Mouse (Mus musculus) lung, adult 2 months (tissue): ENCODE measurements around the gene Vmn1r191. TPM values are rescaled to one million over a fixed set of nuclear protein-coding genes. Genes with fewer than 3 reads are reported as not detected.
"Not testable (repeated sequence)": the region's sequence is repeated elsewhere in the genome, so short reads cannot be mapped to it uniquely, and the experiment has no call there.

ENCODE experiments used
- DNase-seq: peaks from one replicate; pipeline ENCODE4 v3.0.0; 2022
- H3K4me1 ChIP-seq: fragments of 200-500 bp; 2 replicates; pipeline ENCODE4 v1.6.1; 2011; ENCODE audit warnings: low read length; ENCODE audit not compliant: control insufficient read depth, insufficient read depth
- H3K4me3 ChIP-seq: fragments of 200-500 bp; replicated peaks from 2 replicates; pipeline ENCODE3; 2011; ENCODE audit warnings: low read depth, mild to moderate bottlenecking, control low read depth, low read length; ENCODE audit errors: extremely low read depth
- CTCF ChIP-seq: fragments of 200-500 bp; IDR thresholded peaks from 2 replicates; pipeline ENCODE4 v1.5.1; 2011; ENCODE audit warnings: mild to moderate bottlenecking, low read length, control low read depth; ENCODE audit not compliant: insufficient read depth
- POLR2A ChIP-seq: fragments of 200-500 bp; IDR thresholded peaks from 2 replicates; pipeline ENCODE4 v1.6.1; 2011; ENCODE audit warnings: low read depth, mild to moderate bottlenecking, control low read depth, low read length, borderline replicate concordance; ENCODE audit errors: extremely low read depth
- WGBS: fragments of 180-500 bp; shearing (Covaris S2); methylation state at CpG from one replicate; pipeline ENCODE4 v1.1.7; 2018; 5-methylcytosine and 5-hydroxymethylcytosine counted together
- polyA plus RNA-seq: library from polyadenylated mRNA; depleted of rRNA; stranded (reverse); fragments of >200 nt; gene quantifications from 2 replicates; pipeline ENCODE4 v1.2.3, GENCODE M21; 2012; rRNA removed

The Vmn1r191 gene
- not detected in 2 replicates for polyA plus RNA-seq

- TF ChIP-seq CTCF = no peak
- no peak for TF ChIP-seq POLR2A
- WGBS = 36% methylated on average over 1 of the region's 1 CpGs
- Histone ChIP-seq H3K4me1 (no peaks in the 10 kb centered on the region), H3K4me3 (no peak within 1 kb of the TSS)
- DNase-seq = no peak
Measured at GRCm38 (mm10) chr13:22183869-22184268, at the start of gene Vmn1r191. Vmn1r191 (minus strand) TSS chr13:22183969.

- 62% methylated on average over 1 of the region's 1 CpGs for WGBS
- not testable (repeated sequence) for H3K4me1 ChIP-seq, H3K4me3 ChIP-seq, DNase-seq
Measured at GRCm38 (mm10) chr13:22223060-22223459, 39.3 kb upstream of the Vmn1r191 start, which contains the start of gene Vmn1r193. Vmn1r193 (minus strand) TSS chr13:22223160.

DNA sequence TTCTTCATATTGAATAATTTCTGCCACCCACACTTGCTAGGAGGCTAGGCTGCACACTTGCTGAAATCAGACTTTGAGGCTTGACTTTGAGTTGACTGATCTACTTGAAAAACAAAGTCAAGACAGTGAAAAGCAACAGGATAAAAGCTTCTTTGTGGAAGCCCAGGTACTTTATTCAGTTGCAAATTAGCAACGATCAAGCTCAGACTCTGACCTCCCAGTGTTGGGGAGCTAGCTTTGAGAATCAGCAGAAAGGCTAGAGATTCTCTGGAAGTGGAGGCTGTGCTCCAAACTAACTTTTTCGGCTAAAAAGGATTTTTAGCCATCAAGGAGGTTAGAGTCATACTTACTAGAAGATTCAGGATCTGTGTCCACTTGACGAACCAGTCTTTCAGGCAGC lies 9.0 kb upstream of the Vmn1r191 start:
- WGBS = 77% methylated on average over 3 of the region's 3 CpGs
- H3K4me3 ChIP-seq, DNase-seq, H3K4me1 ChIP-seq: not testable (repeated sequence)

- DNase-seq = no peak
- TF ChIP-seq POLR2A (no peak), CTCF (no peak)
- Histone ChIP-seq H3K4me1 (no peaks in the 10 kb centered on the region), H3K4me3 (no peak within 1 kb of the TSS)
Measured at GRCm38 (mm10) chr13:22191041-22191440, 7.3 kb upstream of the Vmn1r191 start, which contains the start of gene Vmn1r192. Vmn1r192 (minus strand) TSS chr13:22191141.

GRCm38 (mm10) chr13:22190385-22190784 lies 6.6 kb upstream of the Vmn1r191 start:
- no peak for DNase-seq
- 64% methylated on average over 2 of the region's 2 CpGs for WGBS
- Histone ChIP-seq H3K4me1 (no peaks in the 10 kb centered on the region), H3K4me3 (no peak overlapping the region)
- TF ChIP-seq CTCF (no peak), POLR2A (no peak)

- DNase-seq = no peak
- no peaks in the 10 kb centered on the region for H3K4me1 ChIP-seq
- H3K4me3 ChIP-seq = no peak overlapping the region
- 35% methylated on average over 2 of the region's 2 CpGs for WGBS
- TF ChIP-seq CTCF = no peak
- TF ChIP-seq POLR2A = no peak
Measured at GRCm38 (mm10) chr13:22189313-22189712, 5.5 kb upstream of the Vmn1r191 start.

DNA sequence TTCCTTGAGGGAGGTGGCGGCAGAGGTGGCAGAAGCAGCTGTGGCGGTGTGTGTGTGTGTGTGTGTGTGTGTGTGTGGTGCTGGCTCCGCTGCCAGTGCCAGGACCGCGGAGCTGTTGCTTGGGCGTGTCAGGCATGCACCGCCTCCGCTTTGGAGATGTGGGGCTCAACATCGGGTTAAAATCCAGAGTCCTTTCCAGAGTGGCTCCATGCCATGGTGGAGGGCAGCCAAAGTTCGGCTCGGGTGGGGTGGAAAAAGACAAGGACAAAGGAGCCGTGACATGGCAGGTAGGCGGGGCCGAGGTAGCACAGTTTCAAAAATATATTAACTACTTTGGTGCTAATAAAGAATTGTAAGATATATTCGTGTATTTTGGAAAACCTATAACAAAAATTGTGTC lies 15.4 kb downstream of the Vmn1r191 start:
- DNase-seq = no peak
- no peaks in the 10 kb centered on the region for H3K4me1 ChIP-seq
- TF ChIP-seq POLR2A (no peak), CTCF (no peak)
- 84% methylated on average over 15 of the region's 15 CpGs for WGBS
- no peak overlapping the region for H3K4me3 ChIP-seq

DNA sequence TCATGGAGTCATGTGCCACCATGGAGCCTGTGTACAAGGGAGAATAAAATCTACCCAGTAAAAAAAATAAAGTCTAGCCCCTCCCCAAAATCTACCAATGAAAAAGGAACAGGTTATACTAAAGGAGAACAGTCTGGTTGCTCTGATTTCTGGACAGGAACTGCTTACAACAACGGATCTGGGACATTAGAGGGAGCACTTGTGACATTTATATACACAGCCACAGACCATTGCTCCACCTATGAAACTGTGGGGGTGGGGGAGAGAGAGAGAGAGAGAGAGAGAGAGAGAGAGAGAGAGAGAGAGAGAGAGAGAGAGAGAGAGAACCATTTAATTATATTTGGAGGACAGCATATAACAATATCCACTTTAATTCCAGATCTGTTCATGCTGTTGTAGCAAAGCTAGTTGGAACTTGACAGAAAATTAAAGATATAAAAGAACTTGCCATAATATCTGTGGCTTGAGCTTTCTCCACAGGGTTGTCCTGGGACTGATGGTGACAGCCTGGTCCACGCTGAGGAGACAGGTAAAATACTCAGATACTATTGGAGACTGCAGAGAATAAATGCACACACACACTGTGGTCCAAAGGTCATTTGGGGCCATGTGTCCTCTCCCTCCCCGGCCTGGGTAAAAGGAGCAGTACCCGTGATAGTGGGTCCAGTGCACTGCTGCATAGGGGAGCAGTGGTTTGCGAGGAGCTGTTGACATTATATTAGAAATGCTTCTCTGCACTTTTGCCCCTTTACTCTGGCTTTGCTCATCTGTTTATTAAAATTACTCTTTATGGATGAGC lies 47.1 kb downstream of the Vmn1r191 start:
- not testable (repeated sequence) for H3K4me1 ChIP-seq, DNase-seq, H3K4me3 ChIP-seq
- WGBS = 54% methylated on average over 5 of the region's 5 CpGs

Other genes with a start within 250 kb of the Vmn1r191 start
- gene Zfp184, start 238.9 kb downstream of the Vmn1r191 start, polyA plus RNA-seq = 0.53 and 0.60 TPM in 2 replicates
- not detected in 2 replicates for gene Pom121l2, start 202.8 kb downstream of the Vmn1r191 start, polyA plus RNA-seq
- 0.33 and 0.34 TPM in 2 replicates for gene Prss16, start 174.2 kb downstream of the Vmn1r191 start, polyA plus RNA-seq
- gene Hist1h2ah, start 148.4 kb downstream of the Vmn1r191 start, polyA plus RNA-seq = 0.87 and 1.8 TPM in 2 replicates
- 0.74 and 3.1 TPM in 2 replicates for gene Hist1h2bk, start 148.1 kb downstream of the Vmn1r191 start, polyA plus RNA-seq
- gene Hist1h4i, start 142.6 kb downstream of the Vmn1r191 start, polyA plus RNA-seq = 5.1 and 5.2 TPM in 2 replicates
- 0.54 and 1.1 TPM in 2 replicates for gene Hist1h2ag, start 141.0 kb downstream of the Vmn1r191 start, polyA plus RNA-seq
- 1.8 and 3.5 TPM in 2 replicates for gene Hist1h2bj, start 140.8 kb downstream of the Vmn1r191 start, polyA plus RNA-seq
- gene Vmn1r188, start 99.5 kb downstream of the Vmn1r191 start, polyA plus RNA-seq = not detected in 2 replicates
- not detected in 2 replicates for gene Vmn1r189, start 78.1 kb downstream of the Vmn1r191 start, polyA plus RNA-seq
- gene Vmn1r192, start 7.2 kb upstream of the Vmn1r191 start, polyA plus RNA-seq = not detected in 2 replicates
- not detected in 2 replicates for gene Vmn1r193, start 39.2 kb upstream of the Vmn1r191 start, polyA plus RNA-seq
- gene Vmn1r194, start 60.2 kb upstream of the Vmn1r191 start, polyA plus RNA-seq = not detected in 2 replicates
- not detected in 2 replicates for gene Vmn1r195, start 86.6 kb upstream of the Vmn1r191 start, polyA plus RNA-seq
- not detected in 2 replicates for gene Vmn1r196, start 106.0 kb upstream of the Vmn1r191 start, polyA plus RNA-seq
- not detected in 2 replicates for gene Vmn1r197, start 140.6 kb upstream of the Vmn1r191 start, polyA plus RNA-seq
- not detected in 2 replicates for gene Vmn1r198, start 166.4 kb upstream of the Vmn1r191 start, polyA plus RNA-seq
- not detected in 2 replicates for gene Vmn1r199, start 195.8 kb upstream of the Vmn1r191 start, polyA plus RNA-seq
- gene Vmn1r200, start 206.4 kb upstream of the Vmn1r191 start, polyA plus RNA-seq = not detected in 2 replicates